Mouse (Mus musculus): ENCODE measurements around the gene Stxbp6.

DNA sequence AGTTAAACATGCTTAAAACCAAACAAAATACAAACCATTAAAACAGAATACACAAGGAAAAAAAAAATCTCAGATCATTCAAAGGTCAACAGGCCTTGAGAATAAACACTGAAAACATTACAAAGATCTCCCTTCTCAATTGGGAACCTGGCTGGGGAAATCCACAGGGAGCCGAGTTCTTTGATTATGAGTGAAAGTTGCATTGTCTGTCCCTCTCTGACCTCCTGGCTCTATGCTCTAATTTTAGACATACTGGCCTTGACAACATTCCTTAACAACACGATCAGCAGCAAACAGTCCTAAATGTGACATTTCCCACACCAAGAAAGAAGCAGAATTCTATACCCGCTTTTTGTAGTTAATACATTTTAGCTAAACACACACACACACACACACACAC, 187.7 kb downstream of the Stxbp6 start:
- no peak for TF ChIP-seq POLR2A (IDR thresholded peaks at IDR 0.05; ENCODE audit: control insufficient read depth, extremely low read depth, insufficient read depth, low read length, poor library complexity)
- no peak for TF ChIP-seq CTCF (IDR thresholded peaks at IDR 0.05; ENCODE audit: borderline replicate concordance, control insufficient read depth, extremely low read depth, insufficient read depth, low read length, poor library complexity)

All from thymus, adult 2 months (tissue).